Mouse (Mus musculus): ENCODE data around the gene Ripk3. TPM values are rescaled to one million over a fixed set of nuclear protein-coding genes. Genes with fewer than 3 reads are reported as not detected.

The Ripk3 gene
- total RNA-seq, 1 experiment, result 9.0 TPM

DNA sequence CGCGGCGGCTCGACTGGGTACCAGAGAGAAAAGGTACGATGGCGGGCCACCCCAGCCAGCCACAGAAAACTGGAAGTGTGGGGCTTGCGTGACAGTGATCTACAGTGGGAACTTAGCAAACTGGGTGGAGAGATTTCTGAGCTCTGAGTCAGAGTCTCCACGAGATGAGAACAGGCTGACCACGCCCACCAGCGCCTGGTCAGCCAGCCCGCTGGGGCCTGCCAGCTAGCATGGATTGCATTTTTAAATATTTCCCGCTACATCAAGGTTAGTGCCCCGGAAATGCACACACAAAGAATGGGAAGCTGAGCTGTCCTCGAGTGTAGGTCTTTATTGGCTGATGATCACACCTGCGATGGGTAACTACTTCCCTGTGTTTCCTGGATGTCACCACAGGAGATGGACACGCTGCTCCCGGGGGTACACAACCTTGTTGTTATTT is 26.7 kb upstream of the Ripk3 start:
- H3K27ac ChIP-seq (ENCODE audit: insufficient read depth, low read depth, low read length, poor library complexity, severe bottlenecking), result no peak overlapping the region; the same call in 1 of the 2 replicates
- no peak for TF ChIP-seq ZNF384 (IDR thresholded peaks at IDR 0.05; ENCODE audit: low read depth, low read length)
- TF ChIP-seq HCFC1 (IDR thresholded peaks at IDR 0.05; ENCODE audit: borderline replicate concordance, insufficient read depth, low read length), result no peak
- TF ChIP-seq ZC3H11A (IDR thresholded peaks at IDR 0.05; ENCODE audit: borderline replicate concordance, low read depth, low read length), result no peak
- no peak for TF ChIP-seq MAFK (IDR thresholded peaks at IDR 0.05; ENCODE audit: insufficient read depth, low read depth, low read length)
- H3K36me3 ChIP-seq (ENCODE audit: control insufficient read depth, insufficient read depth, low read length, poor library complexity, severe bottlenecking), result no peaks in the 10 kb centered on the region
- peak overlapping the region; percentile 66 for H3K9ac ChIP-seq (ENCODE audit: insufficient read depth, low read depth, low read length, poor library complexity, severe bottlenecking)
- peaks cover 2% of the 10 kb centered on the region; the same call in 1 of the 2 replicates for H3K9me3 ChIP-seq (ENCODE audit: control insufficient read depth, insufficient read depth, low read depth, low read length)
- peaks cover 0 to 5% of the 10 kb centered on the region in 2 experiments; a peak in 1 of 4 replicates for H3K4me1 ChIP-seq (ENCODE audit: control insufficient read depth in 2 of 2, insufficient read depth in 2 of 2, low read length in 2 of 2, poor library complexity in 1 of 2)
- no peak for DNase-seq (ENCODE audit: low read depth, low spot score)
- in situ Hi-C loops (cut with MboI; ENCODE audit: low sequenced_read_pairs in 2 of 2, unreplicated experiment in 2 of 2), result no loop called here
- H3K4me3 ChIP-seq (ENCODE audit: insufficient read depth in 1 of 2, low read depth in 1 of 2, low read length in 2 of 2, poor library complexity in 1 of 2, severe bottlenecking in 1 of 2), result peak overlapping the region; percentile 62 to 64

- TF ChIP-seq MAFK (IDR thresholded peaks at IDR 0.05; ENCODE audit: insufficient read depth, low read depth, low read length) (no peak), ZC3H11A (IDR thresholded peaks at IDR 0.05; ENCODE audit: borderline replicate concordance, low read depth, low read length) (no peak), CHD2 (IDR thresholded peaks at IDR 0.05; ENCODE audit: low read depth, low read length) (no peak), ZNF384 (IDR thresholded peaks at IDR 0.05; ENCODE audit: low read depth, low read length) (no peak), HCFC1 (IDR thresholded peaks at IDR 0.05; ENCODE audit: borderline replicate concordance, insufficient read depth, low read length) (no peak)
- Histone ChIP-seq H3K9ac (ENCODE audit: insufficient read depth, low read depth, low read length, poor library complexity, severe bottlenecking) (peak overlapping the region; percentile 66), H3K9me3 (ENCODE audit: control insufficient read depth, insufficient read depth, low read depth, low read length) (peaks cover 2% of the 10 kb centered on the region; the same call in 1 of the 2 replicates), H3K27ac (ENCODE audit: insufficient read depth, low read depth, low read length, poor library complexity, severe bottlenecking) (no peak overlapping the region), H3K4me3 (ENCODE audit: insufficient read depth in 1 of 2, low read depth in 1 of 2, low read length in 2 of 2, poor library complexity in 1 of 2, severe bottlenecking in 1 of 2) (peak overlapping the region; percentile 62 to 64), H3K4me1 (ENCODE audit: control insufficient read depth in 2 of 2, insufficient read depth in 2 of 2, low read length in 2 of 2, poor library complexity in 1 of 2) (peaks cover 0 to 5% of the 10 kb centered on the region in 2 experiments; a peak in 1 of 4 replicates), H3K36me3 (ENCODE audit: control insufficient read depth, insufficient read depth, low read length, poor library complexity, severe bottlenecking) (no peaks in the 10 kb centered on the region)
- no peak for DNase-seq (ENCODE audit: low read depth, low spot score)
- in situ Hi-C loops (cut with MboI; ENCODE audit: low sequenced_read_pairs in 2 of 2, unreplicated experiment in 2 of 2), result no loop called here
Measured at GRCm38 (mm10) chr14:55814885-55815284, 26.2 kb upstream of the Ripk3 start.

DNA sequence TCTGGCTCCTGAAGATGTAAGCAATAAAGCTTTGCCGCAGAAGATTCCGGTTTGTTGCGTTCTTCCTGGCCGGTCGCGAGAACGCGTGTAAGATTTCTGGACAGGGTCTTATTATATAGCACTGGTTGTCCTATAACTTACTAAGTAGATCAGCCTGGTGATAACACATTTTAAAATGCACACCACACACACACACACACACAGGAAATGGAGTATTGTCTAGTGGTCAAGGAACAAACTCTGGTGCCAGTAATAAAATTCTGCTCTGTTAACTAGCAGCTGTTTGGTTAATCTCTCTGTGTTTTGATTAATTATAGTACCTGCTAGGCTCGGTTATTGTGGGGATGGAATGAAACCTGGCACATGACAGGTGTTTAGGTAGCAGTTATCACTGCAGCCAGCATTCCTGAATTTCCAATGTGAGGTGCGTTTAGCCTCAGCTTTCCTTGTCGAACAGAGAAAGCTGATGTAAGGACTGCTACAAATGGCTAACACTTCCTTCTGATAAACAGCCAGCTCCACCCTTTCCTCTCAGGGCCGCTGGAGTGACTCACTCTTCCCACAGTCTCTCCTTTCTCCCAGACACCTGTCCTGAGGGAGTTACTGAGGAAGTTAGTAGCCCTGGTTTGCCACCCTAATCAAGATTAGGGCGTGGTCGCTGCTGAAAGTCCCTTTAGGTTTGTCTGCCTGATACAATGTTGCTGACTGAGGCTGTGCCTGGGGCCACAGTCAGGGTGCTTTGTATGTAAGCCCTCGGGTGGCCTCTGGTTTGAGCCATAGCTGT is 6.9 kb upstream of the Ripk3 start:
- no peak for DNase-seq (ENCODE audit: low read depth, low spot score)
- no peak overlapping the region for H3K9ac ChIP-seq (ENCODE audit: insufficient read depth, low read depth, low read length, poor library complexity, severe bottlenecking)
- no peaks in the 10 kb centered on the region for H3K4me1 ChIP-seq (ENCODE audit: control insufficient read depth in 2 of 2, insufficient read depth in 2 of 2, low read length in 2 of 2, poor library complexity in 1 of 2)
- in situ Hi-C loops (cut with MboI; ENCODE audit: low sequenced_read_pairs in 2 of 2, unreplicated experiment in 2 of 2), result no loop called here
- TF ChIP-seq HCFC1 (IDR thresholded peaks at IDR 0.05; ENCODE audit: borderline replicate concordance, insufficient read depth, low read length), result no peak
- TF ChIP-seq CHD2 (IDR thresholded peaks at IDR 0.05; ENCODE audit: low read depth, low read length), result no peak
- no peak for TF ChIP-seq ZC3H11A (IDR thresholded peaks at IDR 0.05; ENCODE audit: borderline replicate concordance, low read depth, low read length)
- no peak for TF ChIP-seq ZNF384 (IDR thresholded peaks at IDR 0.05; ENCODE audit: low read depth, low read length)
- no peak for TF ChIP-seq MAFK (IDR thresholded peaks at IDR 0.05; ENCODE audit: insufficient read depth, low read depth, low read length)
- H3K27ac ChIP-seq (ENCODE audit: insufficient read depth, low read depth, low read length, poor library complexity, severe bottlenecking), result no peak overlapping the region
- peaks cover 4% of the 10 kb centered on the region; the same call in 1 of the 2 replicates for H3K9me3 ChIP-seq (ENCODE audit: control insufficient read depth, insufficient read depth, low read depth, low read length)
- no peaks in the 10 kb centered on the region for H3K36me3 ChIP-seq (ENCODE audit: control insufficient read depth, insufficient read depth, low read length, poor library complexity, severe bottlenecking)
- no peak overlapping the region for H3K4me3 ChIP-seq (ENCODE audit: insufficient read depth in 1 of 2, low read depth in 1 of 2, low read length in 2 of 2, poor library complexity in 1 of 2, severe bottlenecking in 1 of 2)

GRCm38 (mm10) chr14:55793946-55794345 is 5.3 kb upstream of the Ripk3 start:
- in situ Hi-C loops (cut with MboI; ENCODE audit: low sequenced_read_pairs in 2 of 2, unreplicated experiment in 2 of 2), result no loop called here
- no peak overlapping the region for H3K9ac ChIP-seq (ENCODE audit: insufficient read depth, low read depth, low read length, poor library complexity, severe bottlenecking)
- no peak overlapping the region for H3K4me3 ChIP-seq (ENCODE audit: insufficient read depth in 1 of 2, low read depth in 1 of 2, low read length in 2 of 2, poor library complexity in 1 of 2, severe bottlenecking in 1 of 2)
- H3K9me3 ChIP-seq (ENCODE audit: control insufficient read depth, insufficient read depth, low read depth, low read length), result peaks cover 4% of the 10 kb centered on the region; the same call in 1 of the 2 replicates
- no peak for DNase-seq (ENCODE audit: low read depth, low spot score)
- no peaks in the 10 kb centered on the region for H3K4me1 ChIP-seq (ENCODE audit: control insufficient read depth in 2 of 2, insufficient read depth in 2 of 2, low read length in 2 of 2, poor library complexity in 1 of 2)
- no peaks in the 10 kb centered on the region for H3K36me3 ChIP-seq (ENCODE audit: control insufficient read depth, insufficient read depth, low read length, poor library complexity, severe bottlenecking)
- H3K27ac ChIP-seq (ENCODE audit: insufficient read depth, low read depth, low read length, poor library complexity, severe bottlenecking), result no peak overlapping the region
- TF ChIP-seq ZNF384 (IDR thresholded peaks at IDR 0.05; ENCODE audit: low read depth, low read length) (no peak), CHD2 (IDR thresholded peaks at IDR 0.05; ENCODE audit: low read depth, low read length) (no peak), ZC3H11A (IDR thresholded peaks at IDR 0.05; ENCODE audit: borderline replicate concordance, low read depth, low read length) (no peak), MAFK (IDR thresholded peaks at IDR 0.05; ENCODE audit: insufficient read depth, low read depth, low read length) (no peak), HCFC1 (IDR thresholded peaks at IDR 0.05; ENCODE audit: borderline replicate concordance, insufficient read depth, low read length) (no peak)

Data from ES-E14 (cell line).